Mouse (Mus musculus): ENCODE data around the gene Hlcs.

- TF ChIP-seq CTCF (IDR thresholded peaks at IDR 0.05; ENCODE audit: control insufficient read depth, insufficient read depth, low read length) (no peak), POLR2A (IDR thresholded peaks at IDR 0.05; ENCODE audit: borderline replicate concordance, control insufficient read depth, low read depth, low read length) (no peak)
Measured at GRCm38 (mm10) chr16:94179341-94180121, 133.8 kb downstream of the Hlcs start.

Measured in bone marrow, adult 2 months (tissue).